Mouse (Mus musculus): ENCODE measurements around the gene Crebbp. TPM values are rescaled to one million over a fixed set of nuclear protein-coding genes. Genes with fewer than 3 reads are reported as not detected.

Gene Crebbp
- polyA plus RNA-seq, 1 experiment from 2014 or later: 41.2 TPM

- Histone ChIP-seq H3K4me2 (peak within 1 kb of the TSS; percentile 73), H3K4me1 (replicated peaks) (peaks cover 18% of the 10 kb centered on the region), H3K27me3 (no peaks in the 10 kb centered on the region), H3K4me3 (peak within 1 kb of the TSS; percentile 71), H3K36me3 (peaks cover 10% of the 10 kb centered on the region), H3K27ac (peak within 1 kb of the TSS; percentile 89), H3K9me3 (no peaks in the 10 kb centered on the region), H3K9ac (peak within 1 kb of the TSS; percentile 86)
- WGBS: under 1% methylated on average over 58 of the region's 58 CpGs
- ATAC-seq (ENCODE audit: low FRiP score): peak; percentile 97
Measured at GRCm38 (mm10) chr16:4077384-4078061, 136.3 kb downstream of the Crebbp start, which contains the start of gene Trap1. TSS of gene Trap1 (minus strand) at chr16:4077827.

- Histone ChIP-seq H3K27ac (no peak overlapping the region), H3K36me3 (no peaks in the 10 kb centered on the region), H3K4me1 (replicated peaks) (peaks cover 18% of the 10 kb centered on the region), H3K9ac (no peak overlapping the region), H3K9me3 (no peaks in the 10 kb centered on the region), H3K4me2 (no peak overlapping the region), H3K27me3 (no peaks in the 10 kb centered on the region), H3K4me3 (no peak overlapping the region)
- no peak for ATAC-seq (ENCODE audit: low FRiP score)
- WGBS: 81% methylated on average over 3 of the region's 3 CpGs
Measured at GRCm38 (mm10) chr16:4074836-4075235, 139.0 kb downstream of the Crebbp start.

GRCm38 (mm10) chr16:4074297-4074696 lies 139.5 kb downstream of the Crebbp start:
- no peaks in the 10 kb centered on the region for H3K36me3 ChIP-seq
- no peak overlapping the region for H3K9ac ChIP-seq
- H3K4me2 ChIP-seq: no peak overlapping the region
- no peaks in the 10 kb centered on the region for H3K9me3 ChIP-seq
- H3K27me3 ChIP-seq: no peaks in the 10 kb centered on the region
- 85% methylated on average over 6 of the region's 6 CpGs for WGBS
- no peak overlapping the region for H3K27ac ChIP-seq
- H3K4me3 ChIP-seq: no peak overlapping the region
- ATAC-seq (ENCODE audit: low FRiP score): no peak
- H3K4me1 ChIP-seq (replicated peaks): peaks cover 18% of the 10 kb centered on the region

GRCm38 (mm10) chr16:4068588-4068987 lies 145.2 kb downstream of the Crebbp start:
- peaks cover 48% of the 10 kb centered on the region for H3K36me3 ChIP-seq
- 56% methylated on average over 8 of the region's 8 CpGs for WGBS
- H3K27me3 ChIP-seq: no peaks in the 10 kb centered on the region
- no peaks in the 10 kb centered on the region for H3K4me1 ChIP-seq (replicated peaks)
- H3K4me2 ChIP-seq: no peak overlapping the region
- ATAC-seq (ENCODE audit: low FRiP score): no peak
- no peaks in the 10 kb centered on the region for H3K9me3 ChIP-seq
- no peak overlapping the region for H3K27ac ChIP-seq
- no peak overlapping the region for H3K9ac ChIP-seq
- no peak overlapping the region for H3K4me3 ChIP-seq

DNA sequence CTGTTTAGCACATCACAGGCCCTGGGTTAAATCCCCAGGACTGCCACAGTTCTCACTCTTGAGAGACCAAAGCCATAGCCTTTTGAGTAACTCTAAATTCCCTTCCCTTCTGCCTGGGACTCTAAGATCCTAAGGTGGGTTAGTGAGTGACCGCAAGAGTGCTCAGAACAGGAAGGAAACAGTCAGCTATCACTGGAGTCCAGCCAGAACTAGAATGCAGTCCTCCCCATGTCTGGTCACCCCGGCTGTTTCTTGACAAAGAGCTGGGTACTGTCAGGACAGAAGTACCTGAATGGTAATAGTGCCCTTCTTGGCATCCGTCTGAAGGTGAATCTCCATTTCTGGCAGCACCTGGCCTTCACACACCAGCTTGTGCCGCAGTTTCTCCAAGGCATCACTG lies 148.9 kb downstream of the Crebbp start:
- Histone ChIP-seq H3K4me1 (replicated peaks) (no peaks in the 10 kb centered on the region), H3K4me3 (no peak overlapping the region), H3K27me3 (no peaks in the 10 kb centered on the region), H3K4me2 (no peak overlapping the region), H3K9me3 (no peaks in the 10 kb centered on the region), H3K36me3 (peaks cover 83% of the 10 kb centered on the region), H3K27ac (no peak overlapping the region), H3K9ac (no peak overlapping the region)
- 98% methylated on average over 4 of the region's 4 CpGs for WGBS
- ATAC-seq (ENCODE audit: low FRiP score): no peak

- 92% methylated on average over 3 of the region's 3 CpGs for WGBS
- no peak for ATAC-seq (ENCODE audit: low FRiP score)
- peaks cover 89% of the 10 kb centered on the region for H3K36me3 ChIP-seq
Measured at GRCm38 (mm10) chr16:4053811-4054210, 160.0 kb downstream of the Crebbp start.

DNA sequence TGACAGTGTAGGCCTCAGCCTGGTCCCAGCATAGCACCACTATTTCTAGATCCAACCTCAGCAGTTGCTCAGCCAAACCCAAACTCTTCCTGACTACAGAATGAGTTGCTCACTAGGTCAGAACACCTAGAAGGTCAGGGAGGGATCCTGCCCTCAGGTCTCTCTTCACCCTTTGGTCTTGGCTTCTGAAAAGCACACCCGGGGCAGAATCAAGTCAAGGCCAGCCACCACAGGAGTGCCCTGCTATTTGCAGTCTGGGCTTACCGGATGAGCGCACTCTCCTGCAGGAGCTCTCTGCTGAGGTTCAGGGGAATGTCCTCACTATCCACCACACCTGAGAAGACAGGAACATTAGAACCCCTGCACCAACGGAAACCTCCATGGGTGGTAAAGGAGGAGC lies 161.2 kb downstream of the Crebbp start:
- no peak for ATAC-seq (ENCODE audit: low FRiP score)
- no peak overlapping the region for H3K9ac ChIP-seq
- no peaks in the 10 kb centered on the region for H3K9me3 ChIP-seq
- 92% methylated on average over 4 of the region's 4 CpGs for WGBS
- H3K4me1 ChIP-seq (replicated peaks): no peaks in the 10 kb centered on the region
- no peak overlapping the region for H3K27ac ChIP-seq
- no peak overlapping the region for H3K4me3 ChIP-seq
- H3K27me3 ChIP-seq: no peaks in the 10 kb centered on the region
- H3K4me2 ChIP-seq: no peak overlapping the region
- peaks cover 88% of the 10 kb centered on the region for H3K36me3 ChIP-seq

More at GRCm38 (mm10) chr16:4053811-4054210, 160.0 kb downstream of the Crebbp start:
- Histone ChIP-seq H3K4me1 (replicated peaks) (no peaks in the 10 kb centered on the region), H3K4me2 (no peak overlapping the region), H3K4me3 (no peak overlapping the region), H3K9me3 (no peaks in the 10 kb centered on the region), H3K9ac (no peak overlapping the region), H3K27me3 (no peaks in the 10 kb centered on the region), H3K27ac (no peak overlapping the region)

GRCm38 (mm10) chr16:4045524-4045923 lies 168.3 kb downstream of the Crebbp start:
- Histone ChIP-seq H3K9me3 (no peaks in the 10 kb centered on the region), H3K27me3 (no peaks in the 10 kb centered on the region), H3K4me3 (no peak overlapping the region), H3K4me1 (replicated peaks) (no peaks in the 10 kb centered on the region), H3K4me2 (no peak overlapping the region), H3K36me3 (peaks cover 84% of the 10 kb centered on the region), H3K27ac (no peak overlapping the region), H3K9ac (no peak overlapping the region)
- ATAC-seq (ENCODE audit: low FRiP score): no peak
- 86% methylated on average over 4 of the region's 4 CpGs for WGBS

- peaks cover 84% of the 10 kb centered on the region for H3K36me3 ChIP-seq
- no peak overlapping the region for H3K4me3 ChIP-seq
- no peaks in the 10 kb centered on the region for H3K9me3 ChIP-seq
- H3K4me2 ChIP-seq: no peak overlapping the region
- WGBS: 91% methylated on average over 2 of the region's 2 CpGs
- H3K27me3 ChIP-seq: no peaks in the 10 kb centered on the region
- no peak overlapping the region for H3K27ac ChIP-seq
- H3K4me1 ChIP-seq (replicated peaks): no peaks in the 10 kb centered on the region
- no peak for ATAC-seq (ENCODE audit: low FRiP score)
- no peak overlapping the region; the same call in 1 of the 2 replicates for H3K9ac ChIP-seq
Measured at GRCm38 (mm10) chr16:4044093-4044492, 169.7 kb downstream of the Crebbp start.

- Histone ChIP-seq H3K9me3 (no peaks in the 10 kb centered on the region), H3K4me3 (no peak overlapping the region), H3K36me3 (peaks cover 83% of the 10 kb centered on the region), H3K27ac (no peak overlapping the region), H3K27me3 (no peaks in the 10 kb centered on the region), H3K4me1 (replicated peaks) (no peaks in the 10 kb centered on the region), H3K9ac (no peak overlapping the region), H3K4me2 (no peak overlapping the region)
- 97% methylated on average over 4 of the region's 4 CpGs for WGBS
- no peak for ATAC-seq (ENCODE audit: low FRiP score)
Measured at GRCm38 (mm10) chr16:4041646-4042045, 172.2 kb downstream of the Crebbp start.

GRCm38 (mm10) chr16:4040206-4040605 lies 173.6 kb downstream of the Crebbp start:
- 92% methylated on average over 5 of the region's 5 CpGs for WGBS
- no peak for ATAC-seq (ENCODE audit: low FRiP score)
- Histone ChIP-seq H3K4me3 (no peak overlapping the region), H3K27me3 (no peaks in the 10 kb centered on the region), H3K4me2 (no peak overlapping the region), H3K4me1 (replicated peaks) (no peaks in the 10 kb centered on the region), H3K27ac (no peak overlapping the region), H3K9me3 (no peaks in the 10 kb centered on the region), H3K9ac (no peak overlapping the region), H3K36me3 (peaks cover 75% of the 10 kb centered on the region)

DNA sequence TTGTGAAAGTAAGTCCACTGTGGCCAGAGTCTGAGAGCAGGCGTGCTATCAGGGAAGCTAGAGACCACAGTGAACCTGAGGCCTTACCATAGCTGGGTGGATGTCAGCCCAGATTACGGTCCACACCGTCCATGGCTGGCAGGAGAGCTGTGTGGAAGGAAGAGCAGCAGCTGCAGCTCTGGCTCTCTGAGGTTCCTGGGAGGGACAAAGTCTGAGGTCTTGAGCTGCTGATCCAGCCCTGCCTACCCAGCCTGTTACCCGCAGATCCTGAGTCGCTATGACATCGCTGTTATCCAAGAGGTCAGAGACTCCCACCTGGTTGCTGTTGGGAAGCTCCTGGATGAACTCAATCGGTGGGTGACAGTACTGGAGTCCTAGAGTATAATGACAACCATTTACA lies 176.1 kb downstream of the Crebbp start:
- Histone ChIP-seq H3K27me3 (no peaks in the 10 kb centered on the region), H3K4me2 (no peak overlapping the region), H3K27ac (no peak overlapping the region), H3K4me1 (replicated peaks) (no peaks in the 10 kb centered on the region), H3K36me3 (peaks cover 55% of the 10 kb centered on the region), H3K4me3 (no peak overlapping the region), H3K9me3 (no peaks in the 10 kb centered on the region), H3K9ac (no peak overlapping the region)
- WGBS: 98% methylated on average over 7 of the region's 7 CpGs
- no peak for ATAC-seq (ENCODE audit: low FRiP score)

GRCm38 (mm10) chr16:4036807-4037206 lies 177.0 kb downstream of the Crebbp start, which contains the start of gene Dnase1:
TSS of gene Dnase1 (plus strand) at chr16:4036942.
- H3K27me3 ChIP-seq: no peaks in the 10 kb centered on the region
- H3K4me3 ChIP-seq: no peak within 1 kb of the TSS
- WGBS: 90% methylated on average over 5 of the region's 5 CpGs
- H3K9me3 ChIP-seq: no peaks in the 10 kb centered on the region
- H3K27ac ChIP-seq: no peak within 1 kb of the TSS
- no peak within 1 kb of the TSS for H3K4me2 ChIP-seq
- ATAC-seq (ENCODE audit: low FRiP score): no peak
- no peaks in the 10 kb centered on the region for H3K4me1 ChIP-seq (replicated peaks)
- H3K9ac ChIP-seq: no peak within 1 kb of the TSS
- H3K36me3 ChIP-seq: peaks cover 48% of the 10 kb centered on the region
